Mouse (Mus musculus) thymus, adult 2 months (tissue): ENCODE measurements around the gene Nol4l.

Experiments used
- CTCF ChIP-seq: fragments of 200-500 bp; IDR thresholded peaks from 2 replicates; pipeline ENCODE4 v1.5.1; 2012; ENCODE audit warnings: mild to moderate bottlenecking, control low read depth, low read length, moderate library complexity, borderline replicate concordance; ENCODE audit not compliant: control insufficient read depth, poor library complexity, insufficient read depth; ENCODE audit errors: extremely low read depth
- POLR2A ChIP-seq: fragments of 200-500 bp; IDR thresholded peaks from 2 replicates; pipeline ENCODE4 v1.6.1; 2012; ENCODE audit warnings: mild to moderate bottlenecking, low read length, control low read depth, moderate library complexity; ENCODE audit not compliant: control insufficient read depth, poor library complexity, insufficient read depth; ENCODE audit errors: extremely low read depth

- TF ChIP-seq CTCF: no peak
- TF ChIP-seq POLR2A: no peak
These were observed 154.4 kb downstream of the Nol4l start for GRCm38 (mm10) chr2:153375380-153375779.
